Mouse (Mus musculus) ovary, postnatal 36 days (tissue): ENCODE measurements around the gene Eno2.
A peak's percentile ranks its signal among the peaks of the same experiment; 100 is the strongest.
"Not testable (repeated sequence)": the region's sequence is repeated elsewhere in the genome, so short reads cannot be mapped to it uniquely, and the experiment has no call there.

ENCODE experiments used
- DNase-seq: peaks from one replicate; pipeline ENCODE4 v3.0.0; 2022; ENCODE audit warnings: low spot score, mixed read lengths

The Eno2 gene

GRCm38 (mm10) chr6:124805341-124806321 lies 36.2 kb upstream of the Eno2 start:
- peak; percentile 95 for DNase-seq

- no peak for DNase-seq
Measured at GRCm38 (mm10) chr6:124804341-124804740, 34.9 kb upstream of the Eno2 start.

- DNase-seq: not testable (repeated sequence)
Measured at GRCm38 (mm10) chr6:124803691-124804090, 34.2 kb upstream of the Eno2 start.

GRCm38 (mm10) chr6:124803061-124803460 lies 33.6 kb upstream of the Eno2 start:
- DNase-seq: no peak

- DNase-seq: not testable (repeated sequence)
Measured at GRCm38 (mm10) chr6:124802400-124802799, 32.9 kb upstream of the Eno2 start.

- DNase-seq: no peak
Measured at GRCm38 (mm10) chr6:124796200-124796599, 26.7 kb upstream of the Eno2 start.

GRCm38 (mm10) chr6:124795781-124796180 lies 26.3 kb upstream of the Eno2 start:
- no peak for DNase-seq

GRCm38 (mm10) chr6:124791911-124792310 lies 22.4 kb upstream of the Eno2 start:
- DNase-seq: no peak

- DNase-seq: no peak
Measured at GRCm38 (mm10) chr6:124790121-124790520, 20.6 kb upstream of the Eno2 start.

- DNase-seq: no peak
Measured at GRCm38 (mm10) chr6:124789519-124789918, 20.0 kb upstream of the Eno2 start.

- DNase-seq: no peak
Measured at GRCm38 (mm10) chr6:124787722-124788121, 18.2 kb upstream of the Eno2 start.

- DNase-seq: no peak
Measured at GRCm38 (mm10) chr6:124786756-124787420, 17.4 kb upstream of the Eno2 start.

GRCm38 (mm10) chr6:124782436-124782835 lies 13.0 kb upstream of the Eno2 start:
- no peak for DNase-seq

GRCm38 (mm10) chr6:124780917-124781316 lies 11.4 kb upstream of the Eno2 start:
- DNase-seq: no peak

- no peak for DNase-seq
Measured at GRCm38 (mm10) chr6:124779984-124780416, 10.5 kb upstream of the Eno2 start.

GRCm38 (mm10) chr6:124779222-124779983 lies 9.9 kb upstream of the Eno2 start, which contains the start of gene Lrrc23:
TSS of gene Lrrc23 (minus strand) at chr6:124779727.
- peak; percentile 44 for DNase-seq

- DNase-seq: no peak
Measured at GRCm38 (mm10) chr6:124770511-124770910, 1.0 kb upstream of the Eno2 start.

- no peak for DNase-seq
Measured at GRCm38 (mm10) chr6:124770013-124770412, 540 bp upstream of the Eno2 start.

GRCm38 (mm10) chr6:124768704-124769044 lies 799 bp downstream of the Eno2 start:
- no peak for DNase-seq

- DNase-seq: no peak
Measured at GRCm38 (mm10) chr6:124767920-124768703, 1.4 kb downstream of the Eno2 start.

- no peak for DNase-seq
Measured at GRCm38 (mm10) chr6:124767536-124767919, 1.9 kb downstream of the Eno2 start.
